Mouse (Mus musculus): ENCODE data around the gene Khdc4. TPM values are rescaled to one million over a fixed set of nuclear protein-coding genes. Genes with fewer than 3 reads are reported as not detected.

Gene Khdc4
- polyA plus RNA-seq (2015; fragmentation: Nextera tagmentation; extraction: Ambion mirVana) = 71.4 and 72.1 TPM in 2 replicates

- ATAC-seq (replicated peaks; ENCODE audit: low FRiP score, low read depth) (peak; percentile 98), DNase-seq (ENCODE audit: low spot score) (peak; percentile 99)
- H3K36me3 ChIP-seq (ENCODE audit: insufficient read depth, low read length) = peaks cover 12% of the 10 kb centered on the region
- under 1% methylated on average over 47 of the region's 47 CpGs for WGBS
- no peaks in the 10 kb centered on the region for H3K9me3 ChIP-seq (replicated peaks; ENCODE audit: low read length)
- H3K27me3 ChIP-seq (ENCODE audit: insufficient read depth, low read length) = no peaks in the 10 kb centered on the region
- H3K27ac ChIP-seq = peak within 1 kb of the TSS; percentile 99
- H3K4me3 ChIP-seq (replicated peaks; ENCODE audit: low read depth, low read length) = peak within 1 kb of the TSS; percentile 94
- peak within 1 kb of the TSS; percentile 92 for H3K4me2 ChIP-seq (ENCODE audit: low read length)
- peaks cover 10% of the 10 kb centered on the region; the same call in 1 of the 2 replicates for H3K4me1 ChIP-seq (replicated peaks; ENCODE audit: insufficient read depth, low read length)
- peak within 1 kb of the TSS; percentile 95 for H3K9ac ChIP-seq (ENCODE audit: low read depth, low read length)
- no peak for TF ChIP-seq CTCF (IDR thresholded peaks at IDR 0.05; ENCODE audit: low read depth)
These were observed at the start of gene Khdc4 for GRCm38 (mm10) chr3:88684980-88685941. TSS of gene Khdc4 (plus strand) at chr3:88685803.

DNA sequence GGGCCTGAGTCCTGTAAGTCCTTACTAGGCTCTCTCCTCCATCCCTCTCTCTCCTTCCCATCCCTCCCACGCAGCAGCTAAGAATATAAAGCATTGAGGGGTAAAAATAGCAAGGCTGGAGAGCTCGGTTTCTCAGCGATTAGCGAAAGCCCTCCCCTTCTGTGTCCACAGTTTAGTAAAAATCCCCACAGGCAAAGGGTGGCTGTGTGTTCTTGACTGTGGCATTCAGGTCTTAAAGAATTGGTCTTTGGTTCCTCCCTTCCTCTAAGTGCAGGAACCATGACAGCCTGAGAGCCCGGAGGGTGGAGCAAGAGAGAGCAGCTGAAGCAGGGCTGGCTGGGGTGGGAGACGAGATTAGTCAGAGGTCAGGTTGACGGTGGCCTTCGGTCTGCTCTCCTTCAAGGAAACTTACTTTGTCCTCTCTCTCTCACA is 49.0 kb upstream of the Khdc4 start:
- TF ChIP-seq CTCF (IDR thresholded peaks at IDR 0.05; ENCODE audit: low read depth) = peak; percentile 4; the same call in 1 of the 2 replicates
- no peaks in the 10 kb centered on the region for H3K27me3 ChIP-seq (ENCODE audit: insufficient read depth, low read length)
- 50% methylated on average over 8 of the region's 8 CpGs for WGBS
- no peak for ATAC-seq (replicated peaks; ENCODE audit: low FRiP score, low read depth)
- H3K9ac ChIP-seq (ENCODE audit: low read depth, low read length) = no peak overlapping the region
- no peaks in the 10 kb centered on the region for H3K4me1 ChIP-seq (replicated peaks; ENCODE audit: insufficient read depth, low read length)
- peaks cover 72% of the 10 kb centered on the region for H3K36me3 ChIP-seq (ENCODE audit: insufficient read depth, low read length)
- no peaks in the 10 kb centered on the region for H3K9me3 ChIP-seq (replicated peaks; ENCODE audit: low read length)
- H3K4me2 ChIP-seq (ENCODE audit: low read length) = no peak overlapping the region
- peak overlapping the region; percentile 31; the same call in 1 of the 2 replicates for H3K27ac ChIP-seq
- no peak overlapping the region for H3K4me3 ChIP-seq (replicated peaks; ENCODE audit: low read depth, low read length)
- peak; percentile 46 for DNase-seq (ENCODE audit: low spot score)

GRCm38 (mm10) chr3:88637134-88637533 is 48.5 kb upstream of the Khdc4 start:
- WGBS = 98% methylated on average over 5 of the region's 5 CpGs
- TF ChIP-seq CTCF (IDR thresholded peaks at IDR 0.05; ENCODE audit: low read depth) = 0 out of 2 replicates have a peak, but pooled peaks have one; percentile 3
- no peak overlapping the region for H3K4me2 ChIP-seq (ENCODE audit: low read length)
- no peak overlapping the region for H3K4me3 ChIP-seq (replicated peaks; ENCODE audit: low read depth, low read length)
- H3K36me3 ChIP-seq (ENCODE audit: insufficient read depth, low read length) = peaks cover 69% of the 10 kb centered on the region
- H3K9ac ChIP-seq (ENCODE audit: low read depth, low read length) = no peak overlapping the region
- no peaks in the 10 kb centered on the region for H3K27me3 ChIP-seq (ENCODE audit: insufficient read depth, low read length)
- ATAC-seq (replicated peaks; ENCODE audit: low FRiP score, low read depth) = no peak
- 0 out of 2 replicates have a peak overlapping the region, but pooled peaks have one; percentile 31 for H3K27ac ChIP-seq
- H3K9me3 ChIP-seq (replicated peaks; ENCODE audit: low read length) = no peaks in the 10 kb centered on the region
- no peaks in the 10 kb centered on the region for H3K4me1 ChIP-seq (replicated peaks; ENCODE audit: insufficient read depth, low read length)
- DNase-seq (ENCODE audit: low spot score) = no peak

DNA sequence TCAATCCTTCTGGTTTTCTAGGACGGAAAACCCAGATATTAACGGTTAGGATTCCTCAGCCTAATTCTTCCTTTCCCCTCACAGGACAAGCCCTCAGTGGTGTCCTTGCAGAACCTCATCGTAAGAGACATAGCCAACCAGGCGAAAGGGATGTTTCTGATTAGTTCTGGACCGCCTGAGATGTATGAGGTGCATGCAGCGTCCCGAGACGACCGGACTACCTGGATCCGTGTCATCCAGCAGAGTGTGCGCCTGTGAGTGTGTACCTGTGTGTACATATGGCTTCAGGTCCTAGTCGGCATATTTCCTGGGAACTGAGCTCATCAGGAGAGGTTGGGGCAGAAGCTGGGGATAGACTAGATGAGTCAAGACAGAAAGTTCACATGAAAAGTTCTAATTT is 46.4 kb upstream of the Khdc4 start:
- no peak for DNase-seq (ENCODE audit: low spot score)
- no peak overlapping the region for H3K27ac ChIP-seq
- H3K36me3 ChIP-seq (ENCODE audit: insufficient read depth, low read length) = peaks cover 70% of the 10 kb centered on the region
- TF ChIP-seq CTCF (IDR thresholded peaks at IDR 0.05; ENCODE audit: low read depth) = no peak
- no peaks in the 10 kb centered on the region for H3K27me3 ChIP-seq (ENCODE audit: insufficient read depth, low read length)
- H3K9ac ChIP-seq (ENCODE audit: low read depth, low read length) = no peak overlapping the region
- no peaks in the 10 kb centered on the region for H3K4me1 ChIP-seq (replicated peaks; ENCODE audit: insufficient read depth, low read length)
- H3K4me2 ChIP-seq (ENCODE audit: low read length) = no peak overlapping the region
- H3K9me3 ChIP-seq (replicated peaks; ENCODE audit: low read length) = no peaks in the 10 kb centered on the region
- ATAC-seq (replicated peaks; ENCODE audit: low FRiP score, low read depth) = no peak
- 95% methylated on average over 12 of the region's 12 CpGs for WGBS
- no peak overlapping the region for H3K4me3 ChIP-seq (replicated peaks; ENCODE audit: low read depth, low read length)

- no peak overlapping the region for H3K4me2 ChIP-seq (ENCODE audit: low read length)
- H3K4me1 ChIP-seq (replicated peaks; ENCODE audit: insufficient read depth, low read length) = no peaks in the 10 kb centered on the region
- no peaks in the 10 kb centered on the region for H3K27me3 ChIP-seq (ENCODE audit: insufficient read depth, low read length)
- H3K27ac ChIP-seq = no peak overlapping the region
- ATAC-seq (replicated peaks; ENCODE audit: low FRiP score, low read depth) (no peak), DNase-seq (ENCODE audit: low spot score) (peak; percentile 68)
- TF ChIP-seq CTCF (IDR thresholded peaks at IDR 0.05; ENCODE audit: low read depth) = peak; percentile 82
- no peak overlapping the region for H3K9ac ChIP-seq (ENCODE audit: low read depth, low read length)
- H3K4me3 ChIP-seq (replicated peaks; ENCODE audit: low read depth, low read length) = no peak overlapping the region
- WGBS = 80% methylated on average over 1 of the region's 1 CpGs
- no peaks in the 10 kb centered on the region for H3K9me3 ChIP-seq (replicated peaks; ENCODE audit: low read length)
- H3K36me3 ChIP-seq (ENCODE audit: insufficient read depth, low read length) = peaks cover 60% of the 10 kb centered on the region
These were observed 44.9 kb upstream of the Khdc4 start for GRCm38 (mm10) chr3:88640676-88641075.

GRCm38 (mm10) chr3:88643078-88643477 is 42.5 kb upstream of the Khdc4 start:
- H3K27me3 ChIP-seq (ENCODE audit: insufficient read depth, low read length) = no peaks in the 10 kb centered on the region
- H3K4me3 ChIP-seq (replicated peaks; ENCODE audit: low read depth, low read length) = no peak overlapping the region
- no peak overlapping the region for H3K9ac ChIP-seq (ENCODE audit: low read depth, low read length)
- ATAC-seq (replicated peaks; ENCODE audit: low FRiP score, low read depth) (no peak), DNase-seq (ENCODE audit: low spot score) (no peak)
- WGBS = 83% methylated on average over 5 of the region's 5 CpGs
- H3K9me3 ChIP-seq (replicated peaks; ENCODE audit: low read length) = no peaks in the 10 kb centered on the region
- peaks cover 68% of the 10 kb centered on the region for H3K36me3 ChIP-seq (ENCODE audit: insufficient read depth, low read length)
- H3K4me1 ChIP-seq (replicated peaks; ENCODE audit: insufficient read depth, low read length) = no peaks in the 10 kb centered on the region
- H3K27ac ChIP-seq = no peak overlapping the region
- H3K4me2 ChIP-seq (ENCODE audit: low read length) = no peak overlapping the region
- TF ChIP-seq CTCF (IDR thresholded peaks at IDR 0.05; ENCODE audit: low read depth) = no peak

All from kidney, postnatal 0 days (tissue).